In genomic region chr5:18043022-18043421, GRCm38 (mm10) we compare ENCODE assay signal across 8 mouse cellular contexts.
DNase-seq lines count a peak whose midpoint lies in the region; TF ChIP-seq lines count a peak whose summit lies in the region.

No protein-coding gene starts in this region.

- no peak overlapping the region for H3K27ac ChIP-seq in CH12.LX (ENCODE audit: insufficient read depth, low read depth)

- no peak overlapping the region for H3K9ac ChIP-seq in CH12.LX (ENCODE audit: insufficient read depth, low read depth)

- H3K27me3 ChIP-seq in CH12.LX (replicated peaks), result no peaks in the 10 kb centered on the region

- H3K36me3 ChIP-seq in CH12.LX (replicated peaks in 1 of 2; ENCODE audit: control insufficient read depth in 1 of 2, insufficient read depth in 1 of 2, low read length in 1 of 2), result no peaks in the 10 kb centered on the region

- no peaks in the 10 kb centered on the region for H3K9me3 ChIP-seq in CH12.LX (replicated peaks; ENCODE audit: low read length)

- H3K79me2 ChIP-seq in CH12.LX (replicated peaks; ENCODE audit: control insufficient read depth, extremely low read depth, insufficient read depth, poor library complexity, severe bottlenecking), result no peaks in the 10 kb centered on the region

- no peak overlapping the region for H3K4me2 ChIP-seq in CH12.LX (ENCODE audit: insufficient read depth, low read depth, poor library complexity, severe bottlenecking)

- dilution Hi-C loops in CH12.LX (cut with MboI; ENCODE audit: extremely low pct_ligation_motif_present, extremely low pct_unique_long_range_greater_than_20kb, low sequenced_read_pairs), result no loop called here

- intact Hi-C loops in gastrocnemius, postnatal 36 days (cut with DNase I), result loop anchor here (2.0 kb wide), 1 partner anchor 226 kb away; no protein-coding TSS in a partner anchor

- H3K4me3 ChIP-seq in CH12.LX (replicated peaks in 1 of 3; ENCODE audit: low read depth in 2 of 3, low read length in 2 of 3, poor library complexity in 1 of 3), result no peak overlapping the region

- in situ Hi-C loops in CH12.LX (cut with MboI; ENCODE audit: low pct_ligation_motif_present, low pct_unique_long_range_greater_than_20kb, low sequenced_read_pairs), result no loop called here

- TF ChIP-seq POLR2A in CH12.LX (IDR thresholded peaks at IDR 0.05; ENCODE audit: low read depth, low read length), result no peak

- TF ChIP-seq CTCF in CH12.LX (conservative IDR thresholded peaks at IDR 0.05 in 1 of 2, IDR thresholded peaks at IDR 0.05 in 1 of 2; ENCODE audit: low read depth in 2 of 2, low read length in 2 of 2), result peak; percentile 35 to 92; a peak in 3 of 4 replicates

- H3K4me1 ChIP-seq in CH12.LX (ENCODE audit: control insufficient read depth in 1 of 2, insufficient read depth in 2 of 2), result 0 out of 4 replicates have a peak, but pooled peaks cover 0 to 4% of the 10 kb centered on the region in 2 experiments

- peak; percentile 92 for TF ChIP-seq RAD21 in CH12.LX (IDR thresholded peaks at IDR 0.05; ENCODE audit: low read depth, low read length)

- peak; percentile 83 for DNase-seq in CH12.LX (ENCODE audit: extremely low read depth)
- peak; percentile 71 for DNase-seq in Muller cell, postnatal 12 days (ENCODE audit: inconsistent ontology term)
- DNase-seq in cerebellum, postnatal 4 days (ENCODE audit: low spot score in 2 of 2), result peak; percentile 23 to 42
- peak; percentile 60 to 65 for DNase-seq in gastrocnemius, postnatal 36 days
- peak; percentile 69 for DNase-seq in kidney, postnatal 14 days
- DNase-seq in lung, postnatal 10 days, result peak; percentile 79
- DNase-seq in right cerebral cortex, postnatal 36 days (ENCODE audit: low spot score in 2 of 2), result peak; percentile 12 to 29
- DNase-seq in T-cell, adult 2 months (ENCODE audit: low spot score), result no peak

- no peak for TF ChIP-seq EP300 in CH12.LX (IDR thresholded peaks at IDR 0.05; ENCODE audit: low read length)

TF ChIP-seq in CH12.LX, 34 proteins besides CTCF, POLR2A, EP300 and RAD21:
- TF ChIP-seq BHLHE40 (IDR thresholded peaks at IDR 0.05; ENCODE audit: low read depth, low read length), result no peak
- no peak for TF ChIP-seq MAFK (IDR thresholded peaks at IDR 0.05; ENCODE audit: insufficient replicate concordance, low read length)
- no peak for TF ChIP-seq ELF1 (IDR thresholded peaks at IDR 0.05; ENCODE audit: low read depth, low read length)
- no peak for TF ChIP-seq JUND (conservative IDR thresholded peaks at IDR 0.05; ENCODE audit: low read depth, low read length)
- TF ChIP-seq UBTF (IDR thresholded peaks at IDR 0.05; ENCODE audit: low read depth, low read length), result no peak
- no peak for TF ChIP-seq SIN3A (IDR thresholded peaks at IDR 0.05; ENCODE audit: low read length)
- peak; percentile 96 for TF ChIP-seq SMC3 (IDR thresholded peaks at IDR 0.05; ENCODE audit: low read depth, low read length)
- TF ChIP-seq ZC3H11A (IDR thresholded peaks at IDR 0.05; ENCODE audit: low read depth, low read length), result peak; percentile 80
- TF ChIP-seq PAX5 (IDR thresholded peaks at IDR 0.05; ENCODE audit: low read length), result no peak
TF ChIP-seq in CH12.LX: peak in this region for 2.
